Mouse (Mus musculus) limb, embryonic 14.5 days (tissue): ENCODE results near the gene Cmya5. TPM values are rescaled to one million over a fixed set of nuclear protein-coding genes. Genes with fewer than 3 reads are reported as not detected.

Source experiments
- ATAC-seq: fragments of 200-750 bp; cut with Nextera tagmentation; 2 replicates; pipeline ENCODE4 v1.8.0; 2017; ENCODE audit warnings: low read depth, moderate number of reproducible peaks, moderate TSS enrichment; ENCODE audit not compliant: low FRiP score
- DNase-seq: peaks from one replicate; pipeline ENCODE4 v3.0.0-alpha.2; 2015; ENCODE audit warnings: low spot score
- H3K27ac ChIP-seq: fragments of 300-500 bp; sonication (generic); replicated peaks from 2 replicates; pipeline ENCODE4 v1.5.1; 2014; ENCODE audit warnings: low read depth, mild to moderate bottlenecking, low read length, moderate library complexity, mixed read lengths
- H3K27me3 ChIP-seq: fragments of 300-500 bp; sonication (generic); 2 replicates; pipeline ENCODE4 v1.6.1; 2014; ENCODE audit warnings: low read length, mixed read lengths; ENCODE audit not compliant: control insufficient read depth, insufficient read depth
- H3K36me3 ChIP-seq: fragments of 300-500 bp; sonication (generic); 2 replicates; pipeline ENCODE4 v1.6.1; 2014; ENCODE audit warnings: mild to moderate bottlenecking, low read length, moderate library complexity, mixed read lengths; ENCODE audit not compliant: control insufficient read depth, insufficient read depth
- H3K4me1 ChIP-seq: fragments of 300-500 bp; sonication (generic); 2 replicates; pipeline ENCODE4 v1.6.1; 2014; ENCODE audit warnings: antibody characterized with exemption, low read length, mixed read lengths; ENCODE audit not compliant: control insufficient read depth, insufficient read depth
- H3K4me2 ChIP-seq: fragments of 300-500 bp; sonication (generic); replicated peaks from 2 replicates; pipeline ENCODE4 v1.6.1; 2014; ENCODE audit warnings: low read depth, mild to moderate bottlenecking, low read length, moderate library complexity; ENCODE audit not compliant: severe bottlenecking
- H3K4me3 ChIP-seq: fragments of 300-500 bp; sonication (generic); replicated peaks from 2 replicates; pipeline ENCODE4 v1.5.1; 2014; ENCODE audit warnings: low read length
- H3K9ac ChIP-seq: fragments of 300-500 bp; sonication (generic); 2 replicates; pipeline ENCODE4 v1.6.1; 2014; ENCODE audit warnings: mild to moderate bottlenecking, low read depth, low read length, moderate library complexity; ENCODE audit not compliant: severe bottlenecking
- H3K9me3 ChIP-seq: fragments of 300-500 bp; sonication (generic); 2 replicates; pipeline ENCODE4 v1.6.1; 2016; ENCODE audit warnings: low read length; ENCODE audit not compliant: control insufficient read depth
- POLR2A ChIP-seq: fragments of 200-500 bp; IDR thresholded peaks from 2 replicates; pipeline ENCODE4 v1.8.0; 2012; ENCODE audit warnings: inconsistent platforms, mild to moderate bottlenecking, moderate library complexity, borderline replicate concordance; ENCODE audit not compliant: insufficient read depth, insufficient read length; ENCODE audit errors: extremely low read depth
- WGBS: fragments of 180-500 bp; shearing (Covaris S2); extraction: QIAGEN DNeasy Blood & Tissue Kit; methylation state at CpG from one replicate; pipeline ENCODE4 v1.1.7; 2014; 5-methylcytosine and 5-hydroxymethylcytosine counted together
- polyA plus RNA-seq, 2 experiments: library from polyadenylated mRNA; depleted of rRNA in 1 of 2; stranded (reverse) in 1 of 2; unstranded in 1 of 2; fragments of >200 nt; fragmentation: Nextera tagmentation in 1 of 2; extraction: Ambion mirVana in 1 of 2; gene quantifications; 2 replicates each; pipeline versions ENCODE4 v1.2.1 to v1.2.3; 2012 to 2014

The Cmya5 gene
- polyA plus RNA-seq, 2 experiments = 0.73 to 0.78 TPM

DNA sequence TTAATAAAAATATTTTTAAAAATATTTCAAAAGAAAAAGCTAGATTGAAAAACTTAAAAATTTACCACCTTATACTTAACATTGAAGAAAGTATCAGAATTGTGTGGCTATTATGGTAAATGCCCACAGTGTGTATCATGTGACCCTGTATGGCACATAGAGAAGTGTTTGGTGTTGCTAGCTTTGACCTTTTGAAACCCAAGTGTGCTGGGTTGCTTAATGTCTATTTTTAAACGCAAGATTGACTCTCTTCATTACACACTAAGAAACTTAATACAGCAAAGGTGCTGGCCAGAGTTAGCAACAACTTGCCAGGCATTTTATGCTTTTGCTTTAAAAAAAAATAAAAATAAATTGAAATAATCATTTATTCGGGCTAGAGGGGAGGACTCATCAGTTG lies 9.0 kb downstream of the Cmya5 start:
- Histone ChIP-seq H3K36me3 (no peaks in the 10 kb centered on the region), H3K27me3 (no peaks in the 10 kb centered on the region), H3K4me2 (no peak overlapping the region), H3K9me3 (no peaks in the 10 kb centered on the region), H3K27ac (no peak overlapping the region), H3K9ac (no peak overlapping the region), H3K4me1 (no peaks in the 10 kb centered on the region), H3K4me3 (no peak overlapping the region)
- no peak for TF ChIP-seq POLR2A
- no peak for ATAC-seq
- WGBS = 80% methylated on average over 2 of the region's 2 CpGs
- no peak for DNase-seq

DNA sequence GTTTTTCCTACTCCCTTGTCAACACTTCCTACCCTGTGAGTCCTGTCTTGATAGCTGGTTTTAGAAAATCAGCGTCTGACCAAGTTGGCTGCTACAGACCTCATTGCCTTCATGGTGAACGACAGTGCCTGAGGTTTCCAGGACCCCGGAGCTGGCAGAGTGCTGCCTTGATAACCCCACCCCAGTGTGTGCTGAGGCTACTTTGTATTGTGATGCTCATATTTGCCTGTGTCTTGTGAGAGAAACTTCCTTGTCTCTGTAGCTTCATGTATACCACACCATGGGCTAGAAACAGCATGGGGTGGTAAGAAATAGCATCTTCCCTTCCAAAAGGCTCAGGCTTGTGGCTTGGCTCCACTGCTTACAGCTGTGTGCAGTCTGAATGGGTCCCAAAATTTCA lies 13.8 kb downstream of the Cmya5 start:
- no peaks in the 10 kb centered on the region for H3K27me3 ChIP-seq
- H3K36me3 ChIP-seq = no peaks in the 10 kb centered on the region
- H3K27ac ChIP-seq = no peak overlapping the region
- H3K4me3 ChIP-seq = no peak overlapping the region
- H3K9ac ChIP-seq = no peak overlapping the region
- H3K9me3 ChIP-seq = no peaks in the 10 kb centered on the region
- no peak overlapping the region for H3K4me2 ChIP-seq
- no peak for ATAC-seq
- no peak for TF ChIP-seq POLR2A
- 84% methylated on average over 3 of the region's 3 CpGs for WGBS
- no peaks in the 10 kb centered on the region for H3K4me1 ChIP-seq
- DNase-seq = no peak

DNA sequence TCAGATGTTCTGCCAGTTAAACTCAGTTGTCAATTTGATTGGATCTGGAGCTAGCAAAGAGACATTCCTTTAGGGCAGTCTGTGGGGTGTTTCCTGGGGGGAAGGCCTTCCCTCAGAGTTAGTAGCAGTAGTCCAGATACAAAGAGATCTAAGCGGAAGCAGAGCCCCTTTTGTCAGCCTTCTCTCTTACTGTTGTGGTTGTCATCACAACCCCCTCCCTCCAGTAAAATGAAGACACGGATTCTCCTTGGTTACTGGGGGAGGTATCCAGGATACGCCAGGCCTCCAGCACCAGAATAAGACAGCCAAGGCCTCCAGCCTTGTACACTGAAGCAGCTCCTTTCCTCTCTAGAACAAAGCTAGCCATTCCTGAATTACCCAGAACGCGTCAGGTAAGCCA lies 15.6 kb downstream of the Cmya5 start:
- Histone ChIP-seq H3K27ac (no peak overlapping the region), H3K4me3 (no peak overlapping the region), H3K9ac (no peak overlapping the region), H3K4me2 (no peak overlapping the region), H3K4me1 (no peaks in the 10 kb centered on the region), H3K9me3 (no peaks in the 10 kb centered on the region), H3K36me3 (no peaks in the 10 kb centered on the region), H3K27me3 (no peaks in the 10 kb centered on the region)
- WGBS = 86% methylated on average over 5 of the region's 5 CpGs
- ATAC-seq = no peak
- TF ChIP-seq POLR2A = no peak
- no peak for DNase-seq

DNA sequence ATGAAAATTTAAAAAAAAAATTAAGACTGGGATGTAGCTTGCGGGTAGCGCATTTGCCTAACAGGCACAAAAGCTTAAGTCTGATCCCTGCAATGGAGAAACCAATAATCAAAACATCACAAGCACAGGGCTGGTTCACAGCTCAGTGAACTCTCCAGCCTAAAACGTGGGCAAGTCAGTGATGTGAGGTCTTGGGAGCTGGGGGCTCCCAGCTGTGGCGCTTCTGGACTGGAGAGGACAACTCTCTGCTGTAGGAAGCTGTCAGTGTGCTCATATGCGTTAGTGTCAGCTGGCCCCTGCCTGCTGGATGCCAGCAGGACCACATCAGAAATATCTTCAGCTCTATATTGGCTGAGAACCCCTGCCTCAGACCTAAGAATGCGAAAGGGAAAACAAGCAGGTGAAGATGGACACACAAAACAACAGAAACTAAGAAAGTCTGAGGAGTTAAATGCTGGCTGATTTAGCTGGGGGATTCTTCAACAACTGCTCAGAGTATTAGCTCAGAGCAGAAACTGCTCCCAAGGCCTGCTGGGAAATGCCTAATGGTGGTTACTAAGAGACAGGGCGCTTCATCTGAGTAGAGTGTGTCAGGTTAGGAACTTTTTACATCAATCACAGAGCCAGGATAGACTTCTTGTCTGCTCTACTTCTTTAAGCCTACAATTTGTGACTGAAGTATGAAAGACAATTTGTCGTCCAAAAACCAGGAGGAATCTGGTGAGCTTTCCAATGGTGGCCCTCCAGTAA lies 16.2 kb downstream of the Cmya5 start:
- DNase-seq = no peak
- H3K9me3 ChIP-seq = no peaks in the 10 kb centered on the region
- H3K27ac ChIP-seq = no peak overlapping the region
- no peak for TF ChIP-seq POLR2A
- no peak for ATAC-seq
- WGBS = 75% methylated on average over 8 of the region's 8 CpGs
- H3K36me3 ChIP-seq = no peaks in the 10 kb centered on the region
- H3K4me1 ChIP-seq = no peaks in the 10 kb centered on the region
- H3K4me2 ChIP-seq = no peak overlapping the region
- H3K9ac ChIP-seq = no peak overlapping the region
- H3K4me3 ChIP-seq = no peak overlapping the region
- H3K27me3 ChIP-seq = no peaks in the 10 kb centered on the region

DNA sequence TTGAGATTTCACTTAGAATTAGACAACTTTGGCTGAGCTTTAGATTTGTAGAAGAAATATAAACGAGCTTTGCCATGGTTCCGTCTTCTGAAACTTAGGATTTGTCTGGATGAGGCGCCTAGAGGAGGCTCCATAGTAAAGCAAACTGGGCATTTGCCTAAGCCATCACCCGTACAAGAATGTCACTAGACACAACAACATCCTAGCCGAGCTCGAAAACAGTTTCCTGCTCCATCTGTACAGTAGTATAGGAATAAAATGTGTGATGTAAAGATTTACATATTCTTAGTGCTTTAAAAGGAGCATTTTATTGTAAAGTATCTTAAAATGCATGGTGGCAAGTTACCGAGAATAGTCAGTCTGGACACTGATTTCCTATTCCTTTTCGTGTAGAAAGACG lies 22.2 kb downstream of the Cmya5 start:
- H3K36me3 ChIP-seq = no peaks in the 10 kb centered on the region
- ATAC-seq = no peak
- TF ChIP-seq POLR2A = no peak
- DNase-seq = no peak
- no peak overlapping the region for H3K9ac ChIP-seq
- 91% methylated on average over 9 of the region's 9 CpGs for WGBS
- H3K4me3 ChIP-seq = no peak overlapping the region
- H3K27me3 ChIP-seq = no peaks in the 10 kb centered on the region
- no peak overlapping the region for H3K27ac ChIP-seq
- no peaks in the 10 kb centered on the region for H3K4me1 ChIP-seq
- H3K9me3 ChIP-seq = no peaks in the 10 kb centered on the region
- H3K4me2 ChIP-seq = no peak overlapping the region
